Mouse (Mus musculus): Measurements from ENCODE around the gene Sox14.

Sox14 gene

DNA sequence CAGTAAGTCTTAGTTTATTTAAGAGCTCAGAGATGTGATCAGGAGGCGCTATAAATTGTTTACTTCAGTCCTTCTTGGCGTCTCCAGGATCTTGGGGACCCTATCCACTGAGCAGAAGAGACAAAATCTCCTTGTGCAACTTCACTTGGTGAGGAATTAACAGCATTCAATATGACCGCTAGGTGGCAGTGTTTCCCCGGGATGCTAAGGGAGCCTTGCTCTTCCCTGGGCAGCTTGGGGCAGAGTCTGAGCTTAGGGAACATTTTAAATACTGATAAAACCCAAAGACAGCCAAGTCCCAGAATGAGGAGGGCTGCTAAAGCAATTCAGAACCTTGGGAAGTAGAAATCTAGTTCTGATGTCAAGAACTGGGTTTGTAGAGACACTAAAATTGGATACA, 29.1 kb downstream of the Sox14 start:
- no peak for DNase-seq

DNA sequence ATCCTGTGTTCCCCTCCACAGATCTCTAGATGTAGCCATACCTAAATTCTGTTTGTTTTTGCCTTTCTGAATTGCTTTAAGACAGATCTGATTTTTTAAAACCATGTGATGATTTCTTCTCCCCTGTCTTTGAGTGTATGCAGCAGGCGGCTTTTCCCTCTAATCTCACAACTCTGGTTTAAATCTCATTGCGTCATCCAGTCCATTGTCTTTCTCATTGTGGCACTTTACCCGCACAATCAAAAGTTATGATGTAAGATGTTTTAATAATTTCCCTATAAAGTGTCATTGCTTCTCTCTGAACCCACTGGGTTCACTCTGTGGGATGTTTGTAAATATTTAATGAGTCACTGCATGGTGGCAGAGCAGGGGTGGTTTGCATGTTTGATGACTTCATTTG, 36.6 kb downstream of the Sox14 start:
- no peak for DNase-seq

DNA sequence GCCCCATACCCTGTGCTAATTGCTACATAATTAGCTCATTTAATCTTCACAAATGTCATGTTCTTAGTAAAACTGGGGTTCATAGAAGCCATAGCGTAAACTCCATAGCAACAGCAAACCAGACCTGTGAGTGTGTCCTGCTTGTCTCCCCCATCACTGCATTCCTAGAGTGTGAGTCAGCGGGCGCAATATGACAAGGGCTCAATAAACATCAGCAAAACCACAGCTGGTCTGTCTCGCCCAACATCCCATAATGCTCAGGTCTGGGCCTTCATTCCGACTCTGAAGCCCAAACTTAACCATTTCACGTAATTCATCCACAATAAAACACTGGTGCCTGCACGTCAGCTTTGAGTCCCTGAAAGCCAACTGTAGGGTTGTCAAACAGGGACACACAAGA, 37.1 kb downstream of the Sox14 start:
- DNase-seq: no peak

DNA sequence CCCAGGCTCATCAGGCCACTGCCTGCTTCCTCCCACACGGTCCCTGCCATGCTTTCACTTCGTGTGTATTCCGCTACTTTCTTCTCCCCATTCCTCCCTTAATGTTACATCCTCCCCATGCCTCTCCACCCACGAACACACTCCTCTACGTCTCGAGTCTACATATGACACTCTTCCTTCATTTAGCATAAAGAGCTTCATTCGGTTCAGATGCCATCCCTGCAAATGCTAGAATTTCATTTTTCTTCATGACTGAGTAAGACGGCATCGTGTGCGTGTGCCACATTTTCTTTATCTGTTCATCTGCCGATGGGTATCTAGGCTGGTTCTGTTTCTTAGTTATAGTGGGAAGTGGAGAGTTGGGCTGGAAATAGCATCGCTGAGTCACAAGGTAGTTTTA, 39.3 kb downstream of the Sox14 start:
- DNase-seq: no peak

DNA sequence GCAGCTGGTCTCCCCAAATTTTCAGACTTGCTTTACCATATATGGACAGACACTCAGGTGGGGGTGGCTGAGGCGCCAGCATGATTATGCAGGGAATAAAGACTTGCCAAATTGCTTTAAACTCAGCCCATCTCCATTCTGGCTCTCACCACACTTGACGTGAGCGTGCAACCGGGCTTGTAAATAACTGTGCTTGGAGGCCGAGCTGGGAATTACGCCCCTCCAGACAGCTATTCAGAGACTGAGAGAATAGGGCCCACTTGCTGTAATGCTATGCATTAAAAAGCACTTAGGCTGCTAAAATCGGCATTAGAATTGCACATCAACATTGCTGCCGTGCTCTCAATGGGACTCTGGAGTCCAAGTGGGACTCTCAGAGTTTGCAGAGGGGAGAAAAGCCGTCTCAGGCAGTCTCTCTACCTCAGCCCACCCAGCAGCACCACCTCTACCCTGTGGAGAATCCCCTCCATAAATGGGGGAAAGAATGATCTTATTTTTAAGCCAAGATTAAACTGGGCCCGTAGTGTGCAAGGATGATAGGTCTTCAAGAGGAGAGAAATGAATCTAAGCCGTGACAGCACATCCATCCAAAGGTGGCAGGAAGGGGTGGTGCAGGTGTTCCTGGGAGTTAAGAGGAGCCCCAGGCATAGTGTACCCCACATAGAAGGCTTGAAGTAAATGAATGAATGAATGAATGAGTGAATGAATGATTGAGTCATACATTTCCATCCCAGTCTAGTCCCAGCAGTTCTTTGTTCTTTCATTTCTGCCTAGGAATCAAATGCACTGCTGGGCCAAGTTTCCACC, 40.1 kb downstream of the Sox14 start:
- no peak for DNase-seq
